Comparison of ENCODE assay signal across 18 mouse cellular contexts in genomic region chr3:57533876-57534275, GRCm38 (mm10). TPM values are rescaled to one million over a fixed set of nuclear protein-coding genes. Genes with fewer than 3 reads are reported as not detected.
DNase-seq lines count a peak whose midpoint lies in the region; ATAC-seq and TF ChIP-seq lines count a peak whose summit lies in the region.
"Had no signal": no experiment of that assay in that cellular context is flagged by ENCODE, and none has a peak within 500 bp of the region (broad histone marks: within the 10 kb centered on the region; RNA-seq: fewer than 3 reads in every experiment).

No protein-coding gene starts in this region.

- H3K4me2 ChIP-seq in hindbrain, embryonic 15.5 days, result no peak overlapping the region
- no peak overlapping the region for H3K4me2 ChIP-seq in hindbrain, embryonic 12.5 days (replicated peaks)
- H3K4me2 ChIP-seq in stomach, embryonic 14.5 days (replicated peaks; ENCODE audit: low read depth, low read length), result no peak overlapping the region
- H3K4me2 ChIP-seq in stomach, postnatal 0 days (replicated peaks; ENCODE audit: low read depth), result no peak overlapping the region
- no peak overlapping the region for H3K4me2 ChIP-seq in midbrain, embryonic 11.5 days
- H3K4me2 ChIP-seq: embryonic facial prominence, embryonic 12.5 days; hindbrain, embryonic 14.5 days; midbrain, embryonic 15.5 days had no signal

- intact Hi-C loops in gastrocnemius, adult 2 months (cut with DNase I), result no loop called here

- TF ChIP-seq CTCF in gastrocnemius, adult 2 months (IDR thresholded peaks at IDR 0.05), result no peak
- no peak for TF ChIP-seq CTCF in stomach, postnatal 0 days (IDR thresholded peaks at IDR 0.05; ENCODE audit: low read depth)

- H3K4me3 ChIP-seq in gastrocnemius, adult 2 months, result no peak overlapping the region
- no peak overlapping the region for H3K4me3 ChIP-seq in hindbrain, embryonic 15.5 days
- H3K4me3 ChIP-seq in hindbrain, embryonic 12.5 days, result no peak overlapping the region
- H3K4me3 ChIP-seq in stomach, embryonic 14.5 days (ENCODE audit: low read depth, low read length), result no peak overlapping the region
- no peak overlapping the region for H3K4me3 ChIP-seq in stomach, postnatal 0 days (ENCODE audit: low read depth, low read length)
- H3K4me3 ChIP-seq in midbrain, embryonic 11.5 days (ENCODE audit: low read depth, low read length), result no peak overlapping the region
- H3K4me3 ChIP-seq: embryonic facial prominence, embryonic 12.5 days; midbrain, embryonic 15.5 days had no signal

- H3K27ac ChIP-seq in gastrocnemius, adult 2 months, result peak overlapping the region; percentile 69
- 0 out of 2 replicates have a peak overlapping the region, but pooled peaks have one; percentile 0 for H3K27ac ChIP-seq in hindbrain, embryonic 15.5 days (replicated peaks)
- H3K27ac ChIP-seq in hindbrain, embryonic 12.5 days, result no peak overlapping the region
- H3K27ac ChIP-seq in stomach, embryonic 14.5 days (ENCODE audit: low read length), result 0 out of 2 replicates have a peak overlapping the region, but pooled peaks have one; percentile 11
- H3K27ac ChIP-seq in stomach, postnatal 0 days (replicated peaks), result no peak overlapping the region
- no peak overlapping the region for H3K27ac ChIP-seq in midbrain, embryonic 11.5 days (ENCODE audit: low read depth, low read length)
- H3K27ac ChIP-seq: embryonic facial prominence, embryonic 12.5 days; hindbrain, embryonic 14.5 days; midbrain, embryonic 15.5 days had no signal

- DNase-seq in gastrocnemius, adult 2 months, result no peak
- DNase-seq in gastrocnemius, postnatal 25 days, result no peak
- DNase-seq in stomach, postnatal 0 days (ENCODE audit: low spot score), result no peak
- no peak for DNase-seq in midbrain, embryonic 11.5 days (ENCODE audit: low spot score, missing footprints)
- DNase-seq: adrenal gland, adult 2 months; cerebellum, adult 18-20 months; gastrocnemius, postnatal 14 days; kidney, adult 2 months; kidney, postnatal 36 days; right cerebral cortex, postnatal 14 days had no signal

- 81% methylated on average over 9 of the region's 9 CpGs for WGBS in hindbrain, embryonic 15.5 days
- WGBS in hindbrain, embryonic 12.5 days, result 91% methylated on average over 9 of the region's 9 CpGs
- 87% methylated on average over 9 of the region's 9 CpGs for WGBS in stomach, embryonic 14.5 days
- 79% methylated on average over 9 of the region's 9 CpGs for WGBS in stomach, postnatal 0 days
- 90% methylated on average over 9 of the region's 9 CpGs for WGBS in midbrain, embryonic 11.5 days

- no peaks in the 10 kb centered on the region for H3K9me3 ChIP-seq in hindbrain, embryonic 15.5 days
- no peaks in the 10 kb centered on the region for H3K9me3 ChIP-seq in hindbrain, embryonic 12.5 days (replicated peaks)
- no peaks in the 10 kb centered on the region for H3K9me3 ChIP-seq in stomach, embryonic 14.5 days (ENCODE audit: control insufficient read depth, low read depth, low read length)
- H3K9me3 ChIP-seq in stomach, postnatal 0 days (ENCODE audit: control insufficient read depth, low read length), result no peaks in the 10 kb centered on the region
- H3K9me3 ChIP-seq in midbrain, embryonic 11.5 days (ENCODE audit: control insufficient read depth, low read length), result no peaks in the 10 kb centered on the region
- H3K9me3 ChIP-seq: embryonic facial prominence, embryonic 12.5 days; midbrain, embryonic 15.5 days had no signal

- no peak for ATAC-seq in hindbrain, embryonic 15.5 days (ENCODE audit: low FRiP score, low read depth)
- no peak for ATAC-seq in hindbrain, embryonic 12.5 days (ENCODE audit: low FRiP score)
- no peak for ATAC-seq in stomach, embryonic 14.5 days (ENCODE audit: insufficient number of reproducible peaks, insufficient read depth, low FRiP score, low read depth)
- no peak for ATAC-seq in stomach, postnatal 0 days (ENCODE audit: low FRiP score, low TSS enrichment)
- no peak for ATAC-seq in midbrain, embryonic 11.5 days (ENCODE audit: low FRiP score)
- ATAC-seq: midbrain, embryonic 15.5 days had no signal

- no peaks in the 10 kb centered on the region for H3K36me3 ChIP-seq in hindbrain, embryonic 15.5 days
- H3K36me3 ChIP-seq in hindbrain, embryonic 12.5 days, result no peaks in the 10 kb centered on the region
- H3K36me3 ChIP-seq in stomach, embryonic 14.5 days (ENCODE audit: control insufficient read depth, insufficient read depth, low read length), result no peaks in the 10 kb centered on the region
- H3K36me3 ChIP-seq in stomach, postnatal 0 days (ENCODE audit: control insufficient read depth, insufficient read depth, low read length), result no peaks in the 10 kb centered on the region
- H3K36me3 ChIP-seq in midbrain, embryonic 11.5 days (ENCODE audit: control insufficient read depth, insufficient read depth, low read length), result no peaks in the 10 kb centered on the region
- H3K36me3 ChIP-seq: embryonic facial prominence, embryonic 12.5 days; G1E; midbrain, embryonic 15.5 days had no signal

- H3K9ac ChIP-seq in hindbrain, embryonic 15.5 days, result no peak overlapping the region
- no peak overlapping the region for H3K9ac ChIP-seq in hindbrain, embryonic 12.5 days
- no peak overlapping the region for H3K9ac ChIP-seq in stomach, embryonic 14.5 days (replicated peaks; ENCODE audit: low read depth, low read length)
- no peak overlapping the region for H3K9ac ChIP-seq in stomach, postnatal 0 days (ENCODE audit: low read length)
- no peak overlapping the region for H3K9ac ChIP-seq in midbrain, embryonic 11.5 days (ENCODE audit: low read length)
- H3K9ac ChIP-seq: embryonic facial prominence, embryonic 12.5 days; hindbrain, embryonic 14.5 days; midbrain, embryonic 15.5 days had no signal

- no peak for TF ChIP-seq EP300 in stomach, postnatal 0 days (optimal IDR thresholded peaks at IDR 0.05)

- H3K4me1 ChIP-seq in hindbrain, embryonic 15.5 days (replicated peaks), result peaks cover 4% of the 10 kb centered on the region; the same call in 1 of the 2 replicates
- H3K4me1 ChIP-seq in hindbrain, embryonic 12.5 days, result peaks cover 4% of the 10 kb centered on the region; the same call in 1 of the 2 replicates
- H3K4me1 ChIP-seq in stomach, embryonic 14.5 days (ENCODE audit: control insufficient read depth, insufficient read depth, low read length), result peaks cover 4% of the 10 kb centered on the region; the same call in 1 of the 2 replicates
- no peaks in the 10 kb centered on the region for H3K4me1 ChIP-seq in stomach, postnatal 0 days (replicated peaks; ENCODE audit: control insufficient read depth, insufficient read depth)
- H3K4me1 ChIP-seq in midbrain, embryonic 11.5 days (ENCODE audit: control insufficient read depth, insufficient read depth, low read length), result peaks cover 3% of the 10 kb centered on the region
- H3K4me1 ChIP-seq: midbrain, embryonic 15.5 days had no signal

- no peaks in the 10 kb centered on the region for H3K27me3 ChIP-seq in hindbrain, embryonic 15.5 days
- no peaks in the 10 kb centered on the region for H3K27me3 ChIP-seq in hindbrain, embryonic 12.5 days
- H3K27me3 ChIP-seq in stomach, embryonic 14.5 days (ENCODE audit: control insufficient read depth, insufficient read depth, low read length), result no peaks in the 10 kb centered on the region
- no peaks in the 10 kb centered on the region for H3K27me3 ChIP-seq in stomach, postnatal 0 days (ENCODE audit: control insufficient read depth, insufficient read depth, low read length)
- no peaks in the 10 kb centered on the region for H3K27me3 ChIP-seq in midbrain, embryonic 11.5 days (ENCODE audit: control insufficient read depth, insufficient read depth, low read length)
- H3K27me3 ChIP-seq: embryonic facial prominence, embryonic 12.5 days; midbrain, embryonic 15.5 days had no signal

RNA-seq across cellular contexts. Expression of gene Wwtr1, which starts 41.8 kb away (rescaled TPM):
- 10 to 100 TPM; 22.4 to 31.7 TPM for total RNA-seq in gastrocnemius, adult 2 months (2021)
- total RNA-seq in gastrocnemius, postnatal 25 days (2021), result 10 to 100 TPM; 28.3 to 33.1 TPM
- polyA plus RNA-seq in hindbrain, embryonic 15.5 days (2015; fragmentation: Nextera tagmentation; extraction: Ambion mirVana), result 7.7 and 8.0 TPM in 2 replicates
- 13.9 and 14.2 TPM in 2 replicates for polyA plus RNA-seq in hindbrain, embryonic 12.5 days (2016; fragmentation: Nextera tagmentation; extraction: Ambion mirVana)
- 24.3 and 26.3 TPM in 2 replicates for polyA plus RNA-seq in stomach, embryonic 14.5 days (2014; fragmentation: Nextera tagmentation; extraction: Ambion mirVana)
- polyA plus RNA-seq in stomach, postnatal 0 days (2015; fragmentation: Nextera tagmentation; extraction: Ambion mirVana), result 20.7 and 21.0 TPM in 2 replicates
- 10.1 and 11.2 TPM in 2 replicates for polyA plus RNA-seq in midbrain, embryonic 11.5 days (2014; fragmentation: Nextera tagmentation; extraction: Ambion mirVana)
- total RNA-seq: megakaryocyte progenitor cell, adult 5-6 weeks had no signal
- polyA plus RNA-seq: G1E had no signal

Comparison
In these comparisons a context has a peak if more than half of its experiments do, and no peak if none do; other contexts are left out.
1. H3K27ac ChIP-seq: peak in gastrocnemius, adult 2 months (single experiment), hindbrain, embryonic 15.5 days (single experiment) and stomach, embryonic 14.5 days (single experiment); none in hindbrain, embryonic 12.5 days (single experiment), stomach, postnatal 0 days (single experiment) and midbrain, embryonic 11.5 days (single experiment).